Mouse (Mus musculus): ENCODE results near the gene Nup133. TPM values are rescaled to one million over a fixed set of nuclear protein-coding genes. Genes with fewer than 3 reads are reported as not detected.

Nup133 gene
- polyA plus RNA-seq, 1 experiment, result 13.5 TPM

DNA sequence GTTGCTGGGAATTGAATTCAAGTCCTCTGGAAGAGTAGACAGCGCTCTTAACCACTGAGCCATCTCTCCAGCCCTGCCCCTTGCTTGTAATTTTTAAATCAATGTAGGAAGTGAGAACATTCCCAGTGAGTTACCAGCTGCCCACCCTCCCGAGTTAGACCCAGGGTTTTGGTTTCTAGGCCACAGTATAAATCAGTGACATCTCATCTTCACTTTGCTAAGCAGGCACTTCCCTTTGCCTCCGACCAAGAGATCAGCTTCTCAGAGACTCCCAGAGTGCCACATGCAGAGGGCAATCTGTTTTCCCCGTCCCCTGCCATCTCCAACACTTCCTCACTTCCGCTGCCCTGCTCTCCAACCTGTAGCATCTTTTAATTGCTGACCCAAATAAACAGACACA lies 50.5 kb downstream of the Nup133 start:
- Histone ChIP-seq H3K4me1 (ENCODE audit: control insufficient read depth, insufficient read depth, low read length) (no peaks in the 10 kb centered on the region), H3K27ac (ENCODE audit: control insufficient read depth, insufficient read depth, low read depth, low read length, poor library complexity) (no peak overlapping the region), H3K4me3 (replicated peaks; ENCODE audit: control insufficient read depth, low read depth, low read length) (no peak overlapping the region)
- 79% methylated on average over 5 of the region's 5 CpGs for WGBS
- TF ChIP-seq POLR2A (IDR thresholded peaks at IDR 0.05; ENCODE audit: borderline replicate concordance, control insufficient read depth, low read depth, low read length), result no peak
- TF ChIP-seq CTCF (IDR thresholded peaks at IDR 0.05; ENCODE audit: control insufficient read depth, insufficient read depth, low read length), result no peak

- WGBS, result 63% methylated on average over 10 of the region's 10 CpGs
- Histone ChIP-seq H3K4me1 (ENCODE audit: control insufficient read depth, insufficient read depth, low read length) (no peaks in the 10 kb centered on the region), H3K27ac (ENCODE audit: control insufficient read depth, insufficient read depth, low read depth, low read length, poor library complexity) (no peak overlapping the region), H3K4me3 (replicated peaks; ENCODE audit: control insufficient read depth, low read depth, low read length) (no peak overlapping the region)
- TF ChIP-seq CTCF (IDR thresholded peaks at IDR 0.05; ENCODE audit: control insufficient read depth, insufficient read depth, low read length) (no peak), POLR2A (IDR thresholded peaks at IDR 0.05; ENCODE audit: borderline replicate concordance, control insufficient read depth, low read depth, low read length) (no peak)
Observed at GRCm38 (mm10) chr8:123896774-123897173, 52.3 kb downstream of the Nup133 start.

GRCm38 (mm10) chr8:123896366-123896761 lies 52.7 kb downstream of the Nup133 start:
- Histone ChIP-seq H3K27ac (ENCODE audit: control insufficient read depth, insufficient read depth, low read depth, low read length, poor library complexity) (no peak overlapping the region), H3K4me1 (ENCODE audit: control insufficient read depth, insufficient read depth, low read length) (no peaks in the 10 kb centered on the region), H3K4me3 (replicated peaks; ENCODE audit: control insufficient read depth, low read depth, low read length) (no peak overlapping the region)
- WGBS, result 62% methylated on average over 14 of the region's 14 CpGs
- TF ChIP-seq CTCF (IDR thresholded peaks at IDR 0.05; ENCODE audit: control insufficient read depth, insufficient read depth, low read length) (no peak), POLR2A (IDR thresholded peaks at IDR 0.05; ENCODE audit: borderline replicate concordance, control insufficient read depth, low read depth, low read length) (no peak)

GRCm38 (mm10) chr8:123895680-123896365 lies 53.2 kb downstream of the Nup133 start:
- TF ChIP-seq CTCF (IDR thresholded peaks at IDR 0.05; ENCODE audit: control insufficient read depth, insufficient read depth, low read length), result no peak
- no peak for TF ChIP-seq POLR2A (IDR thresholded peaks at IDR 0.05; ENCODE audit: borderline replicate concordance, control insufficient read depth, low read depth, low read length)
- no peaks in the 10 kb centered on the region for H3K4me1 ChIP-seq (ENCODE audit: control insufficient read depth, insufficient read depth, low read length)
- WGBS, result 69% methylated on average over 9 of the region's 9 CpGs
- H3K27ac ChIP-seq (ENCODE audit: control insufficient read depth, insufficient read depth, low read depth, low read length, poor library complexity), result no peak overlapping the region
- no peak overlapping the region for H3K4me3 ChIP-seq (replicated peaks; ENCODE audit: control insufficient read depth, low read depth, low read length)

- whole genome bisulfite sequencing, result 63% methylated on average over 4 of the region's 4 CpGs
- H3K4me1 ChIP-seq (ENCODE audit: control insufficient read depth, insufficient read depth, low read length), result no peaks in the 10 kb centered on the region
- no peak overlapping the region for H3K4me3 ChIP-seq (replicated peaks; ENCODE audit: control insufficient read depth, low read depth, low read length)
- no peak overlapping the region for H3K27ac ChIP-seq (ENCODE audit: control insufficient read depth, insufficient read depth, low read depth, low read length, poor library complexity)
- TF ChIP-seq CTCF (IDR thresholded peaks at IDR 0.05; ENCODE audit: control insufficient read depth, insufficient read depth, low read length) (no peak), POLR2A (IDR thresholded peaks at IDR 0.05; ENCODE audit: borderline replicate concordance, control insufficient read depth, low read depth, low read length) (no peak)
Observed at GRCm38 (mm10) chr8:123895230-123895629, 53.8 kb downstream of the Nup133 start.

GRCm38 (mm10) chr8:123894502-123895097 lies 54.5 kb downstream of the Nup133 start, which contains the start of gene Acta1:
Gene Acta1, minus strand, starts transcription at chr8:123894751.
- H3K4me1 ChIP-seq (ENCODE audit: control insufficient read depth, insufficient read depth, low read length), result no peaks in the 10 kb centered on the region
- 22% methylated on average over 15 of the region's 15 CpGs for WGBS
- H3K27ac ChIP-seq (ENCODE audit: control insufficient read depth, insufficient read depth, low read depth, low read length, poor library complexity), result no peak within 1 kb of the TSS

GRCm38 (mm10) chr8:123893413-123893812 lies 55.7 kb downstream of the Nup133 start:
- Histone ChIP-seq H3K4me1 (ENCODE audit: control insufficient read depth, insufficient read depth, low read length) (no peaks in the 10 kb centered on the region), H3K4me3 (replicated peaks; ENCODE audit: control insufficient read depth, low read depth, low read length) (no peak overlapping the region), H3K27ac (ENCODE audit: control insufficient read depth, insufficient read depth, low read depth, low read length, poor library complexity) (no peak overlapping the region)
- TF ChIP-seq POLR2A (IDR thresholded peaks at IDR 0.05; ENCODE audit: borderline replicate concordance, control insufficient read depth, low read depth, low read length) (no peak), CTCF (IDR thresholded peaks at IDR 0.05; ENCODE audit: control insufficient read depth, insufficient read depth, low read length) (no peak)
- WGBS, result 76% methylated on average over 11 of the region's 11 CpGs

More at GRCm38 (mm10) chr8:123894502-123895097, 54.5 kb downstream of the Nup133 start, which contains the start of gene Acta1:
- H3K4me3 ChIP-seq (replicated peaks; ENCODE audit: control insufficient read depth, low read depth, low read length), result no peak within 1 kb of the TSS
- TF ChIP-seq POLR2A (IDR thresholded peaks at IDR 0.05; ENCODE audit: borderline replicate concordance, control insufficient read depth, low read depth, low read length), result no peak
- TF ChIP-seq CTCF (IDR thresholded peaks at IDR 0.05; ENCODE audit: control insufficient read depth, insufficient read depth, low read length), result no peak

- WGBS, result 21% methylated on average over 30 of the region's 30 CpGs
- no peaks in the 10 kb centered on the region for H3K4me1 ChIP-seq (ENCODE audit: control insufficient read depth, insufficient read depth, low read length)
- no peak overlapping the region for H3K4me3 ChIP-seq (replicated peaks; ENCODE audit: control insufficient read depth, low read depth, low read length)
- TF ChIP-seq POLR2A (IDR thresholded peaks at IDR 0.05; ENCODE audit: borderline replicate concordance, control insufficient read depth, low read depth, low read length) (no peak), CTCF (IDR thresholded peaks at IDR 0.05; ENCODE audit: control insufficient read depth, insufficient read depth, low read length) (no peak)
- H3K27ac ChIP-seq (ENCODE audit: control insufficient read depth, insufficient read depth, low read depth, low read length, poor library complexity), result no peak overlapping the region
Observed at GRCm38 (mm10) chr8:123892586-123893155, 56.4 kb downstream of the Nup133 start.

All from bone marrow, adult 2 months (tissue).